Mouse (Mus musculus): Measurements from ENCODE around the gene Lyst. TPM values are rescaled to one million over a fixed set of nuclear protein-coding genes. Genes with fewer than 3 reads are reported as not detected.
"Not testable (repeated sequence)": the region's sequence is repeated elsewhere in the genome, so short reads cannot be mapped to it uniquely, and the experiment has no call there.

Gene Lyst
- polyA plus RNA-seq, 1 experiment from 2014 or later, result 6.3 TPM

DNA sequence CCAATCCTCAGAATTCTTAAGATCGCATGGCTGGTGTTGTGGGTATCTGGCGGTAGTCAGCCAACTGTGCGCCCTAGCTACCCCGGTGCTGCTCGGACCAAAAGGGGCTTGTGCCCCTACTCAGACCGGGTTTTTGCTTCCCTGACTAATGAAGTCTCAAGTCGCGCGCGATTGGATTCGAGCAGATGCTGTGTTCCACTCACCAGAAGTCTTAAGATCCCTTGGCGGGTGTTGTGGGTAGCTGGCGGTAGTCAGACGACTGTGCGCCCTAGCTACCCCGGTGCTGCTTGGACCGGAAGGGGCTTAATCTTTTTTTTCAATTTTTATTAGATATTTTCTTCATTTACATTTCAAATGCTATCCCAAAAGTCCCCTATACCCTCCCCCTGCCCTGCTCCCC lies 131.2 kb downstream of the Lyst start:
- 94% methylated on average over 17 of the region's 17 CpGs for WGBS
- not testable (repeated sequence) for H3K27me3 ChIP-seq (ENCODE audit: control insufficient read depth, insufficient read depth, low read length); DNase-seq (ENCODE audit: low spot score); H3K4me1 ChIP-seq (replicated peaks; ENCODE audit: control insufficient read depth, insufficient read depth, low read length); H3K9me3 ChIP-seq (ENCODE audit: control insufficient read depth, low read length); ATAC-seq (ENCODE audit: low FRiP score); H3K9ac ChIP-seq; H3K27ac ChIP-seq; H3K4me3 ChIP-seq (replicated peaks; ENCODE audit: low read length); H3K36me3 ChIP-seq (replicated peaks; ENCODE audit: control insufficient read depth, insufficient read depth); H3K4me2 ChIP-seq (replicated peaks)

DNA sequence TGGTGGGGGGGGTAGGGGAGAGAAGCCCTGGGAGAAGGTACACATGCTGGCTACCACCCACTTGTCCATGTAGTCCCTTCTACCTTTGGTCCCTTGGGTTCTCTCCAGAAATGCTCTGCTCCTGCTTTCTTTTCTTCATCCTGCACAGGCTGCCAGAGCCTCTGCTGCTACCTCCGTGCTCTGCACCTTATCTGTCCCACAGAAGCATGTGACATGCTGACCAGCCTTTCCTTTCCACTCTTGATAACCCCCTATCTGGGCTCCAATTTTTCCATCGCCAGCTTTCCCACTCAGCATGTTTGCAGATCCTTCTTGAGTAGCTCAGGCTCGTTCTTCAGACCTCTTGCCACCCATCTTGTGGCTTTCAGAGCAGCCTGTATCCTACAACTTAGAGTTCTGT lies 133.1 kb downstream of the Lyst start:
- Histone ChIP-seq H3K4me1 (replicated peaks; ENCODE audit: control insufficient read depth, insufficient read depth, low read length) (no peaks in the 10 kb centered on the region), H3K27ac (no peak overlapping the region), H3K9me3 (ENCODE audit: control insufficient read depth, low read length) (no peaks in the 10 kb centered on the region), H3K4me3 (replicated peaks; ENCODE audit: low read length) (no peak overlapping the region), H3K27me3 (ENCODE audit: control insufficient read depth, insufficient read depth, low read length) (no peaks in the 10 kb centered on the region), H3K4me2 (replicated peaks) (no peak overlapping the region), H3K9ac (no peak overlapping the region), H3K36me3 (replicated peaks; ENCODE audit: control insufficient read depth, insufficient read depth) (peaks cover 7% of the 10 kb centered on the region; the same call in 1 of the 2 replicates)
- ATAC-seq (ENCODE audit: low FRiP score) (no peak), DNase-seq (ENCODE audit: low spot score) (peak; percentile 11)
- WGBS, result 82% methylated on average over 3 of the region's 3 CpGs

- no peak overlapping the region for H3K27ac ChIP-seq
- no peak overlapping the region for H3K9ac ChIP-seq
- no peak overlapping the region for H3K4me3 ChIP-seq (replicated peaks; ENCODE audit: low read length)
- DNase-seq (ENCODE audit: low spot score), result peak; percentile 10
- H3K27me3 ChIP-seq (ENCODE audit: control insufficient read depth, insufficient read depth, low read length), result no peaks in the 10 kb centered on the region
- no peak for ATAC-seq (ENCODE audit: low FRiP score)
- H3K4me2 ChIP-seq (replicated peaks), result no peak overlapping the region
- H3K4me1 ChIP-seq (replicated peaks; ENCODE audit: control insufficient read depth, insufficient read depth, low read length), result no peaks in the 10 kb centered on the region
- H3K9me3 ChIP-seq (ENCODE audit: control insufficient read depth, low read length), result no peaks in the 10 kb centered on the region
- peaks cover 7% of the 10 kb centered on the region; the same call in 1 of the 2 replicates for H3K36me3 ChIP-seq (replicated peaks; ENCODE audit: control insufficient read depth, insufficient read depth)
Observed at GRCm38 (mm10) chr13:13723786-13724185, 133.6 kb downstream of the Lyst start.

DNA sequence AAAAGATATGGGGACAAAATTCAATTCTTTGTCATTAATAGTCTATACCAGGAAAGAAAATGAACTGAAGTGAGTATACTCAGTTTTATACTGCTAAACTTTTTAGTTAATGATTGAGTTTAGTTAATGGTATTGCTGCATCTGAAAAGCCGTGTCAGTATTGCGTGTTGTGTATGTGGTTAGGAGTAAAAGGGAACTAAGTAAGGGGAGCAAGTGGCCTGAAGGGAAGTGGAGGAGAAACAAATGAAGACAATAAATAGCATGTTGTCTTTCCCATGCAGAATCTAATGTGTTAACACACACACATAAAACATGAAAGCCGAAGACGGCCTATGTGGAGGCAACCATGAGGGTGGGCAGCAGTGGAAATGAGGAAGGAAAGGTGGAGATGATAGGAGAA lies 149.0 kb downstream of the Lyst start:
- Histone ChIP-seq H3K27me3 (ENCODE audit: control insufficient read depth, insufficient read depth, low read length) (no peaks in the 10 kb centered on the region), H3K27ac (no peak overlapping the region), H3K36me3 (replicated peaks; ENCODE audit: control insufficient read depth, insufficient read depth) (peaks cover 25% of the 10 kb centered on the region), H3K4me3 (replicated peaks; ENCODE audit: low read length) (no peak overlapping the region), H3K4me1 (replicated peaks; ENCODE audit: control insufficient read depth, insufficient read depth, low read length) (no peaks in the 10 kb centered on the region), H3K4me2 (replicated peaks) (no peak overlapping the region), H3K9me3 (ENCODE audit: control insufficient read depth, low read length) (no peaks in the 10 kb centered on the region), H3K9ac (no peak overlapping the region)
- ATAC-seq (ENCODE audit: low FRiP score), result no peak
- WGBS, result 95% methylated on average over 4 of the region's 4 CpGs
- no peak for DNase-seq (ENCODE audit: low spot score)

DNA sequence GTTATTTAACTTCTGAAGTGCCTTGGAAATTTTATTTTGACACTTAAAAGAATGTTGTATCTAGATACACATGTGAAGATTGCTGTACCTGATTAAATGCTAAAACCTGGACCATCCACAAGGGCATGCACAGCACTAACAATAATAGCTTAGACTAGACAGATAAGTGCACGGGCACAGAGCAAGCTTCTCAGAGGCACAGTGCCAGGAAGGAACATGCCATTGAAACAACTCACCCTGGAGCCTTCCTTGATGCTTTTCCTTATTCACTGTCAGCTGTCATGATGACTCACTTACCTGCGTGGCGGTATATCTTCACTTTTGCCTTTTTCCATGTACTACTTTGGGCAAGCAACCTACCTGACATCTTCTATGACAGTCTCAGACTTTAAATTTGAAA lies 155.7 kb downstream of the Lyst start:
- no peak for ATAC-seq (ENCODE audit: low FRiP score)
- DNase-seq (ENCODE audit: low spot score), result no peak
- H3K27ac ChIP-seq, result no peak overlapping the region
- no peak overlapping the region for H3K4me3 ChIP-seq (replicated peaks; ENCODE audit: low read length)
- H3K9ac ChIP-seq, result no peak overlapping the region
- no peaks in the 10 kb centered on the region for H3K27me3 ChIP-seq (ENCODE audit: control insufficient read depth, insufficient read depth, low read length)
- 92% methylated on average over 3 of the region's 3 CpGs for WGBS
- no peak overlapping the region for H3K4me2 ChIP-seq (replicated peaks)
- H3K9me3 ChIP-seq (ENCODE audit: control insufficient read depth, low read length), result no peaks in the 10 kb centered on the region
- H3K36me3 ChIP-seq (replicated peaks; ENCODE audit: control insufficient read depth, insufficient read depth), result peaks cover 41% of the 10 kb centered on the region
- no peaks in the 10 kb centered on the region for H3K4me1 ChIP-seq (replicated peaks; ENCODE audit: control insufficient read depth, insufficient read depth, low read length)

DNA sequence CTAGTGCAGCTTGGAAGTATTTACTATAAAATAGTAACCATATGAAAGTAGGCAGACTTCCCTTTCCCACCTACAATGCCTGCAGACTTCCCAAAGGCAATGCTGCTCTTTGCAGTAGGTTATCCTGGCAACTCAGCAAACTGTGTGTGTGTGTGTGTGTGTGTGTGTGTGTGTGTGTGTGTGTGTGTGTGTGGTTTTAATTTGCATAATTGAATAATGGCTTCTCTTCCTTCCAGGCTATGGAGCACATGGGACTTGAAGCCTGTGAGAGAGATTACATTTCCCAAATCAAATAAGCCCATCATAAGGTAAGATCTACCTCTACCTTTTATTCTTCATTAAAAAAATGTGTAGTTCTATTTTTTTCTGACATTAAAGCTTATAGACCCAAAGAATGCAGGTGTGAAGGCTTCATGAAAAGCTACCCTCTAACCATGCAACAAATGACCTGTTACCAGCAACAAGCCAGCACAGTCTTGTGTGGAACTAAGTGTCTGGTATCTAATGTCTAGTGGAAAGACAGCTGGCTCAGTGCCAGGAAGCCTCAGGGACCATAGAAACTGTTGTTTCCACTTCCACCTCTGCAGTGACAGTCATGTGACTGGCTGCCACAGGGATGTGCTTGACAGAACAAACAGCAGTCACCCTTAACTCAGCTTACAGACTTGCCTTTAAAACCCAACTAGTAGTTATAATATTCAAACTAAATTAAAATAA lies 185.7 kb downstream of the Lyst start:
- H3K4me3 ChIP-seq (replicated peaks; ENCODE audit: low read length), result no peak overlapping the region
- no peak overlapping the region for H3K4me2 ChIP-seq (replicated peaks)
- H3K27ac ChIP-seq, result no peak overlapping the region
- H3K27me3 ChIP-seq (ENCODE audit: control insufficient read depth, insufficient read depth, low read length), result no peaks in the 10 kb centered on the region
- peaks cover 3% of the 10 kb centered on the region; the same call in 1 of the 2 replicates for H3K4me1 ChIP-seq (replicated peaks; ENCODE audit: control insufficient read depth, insufficient read depth, low read length)
- peak; percentile 82 for ATAC-seq (ENCODE audit: low FRiP score)
- no peak overlapping the region for H3K9ac ChIP-seq
- H3K36me3 ChIP-seq (replicated peaks; ENCODE audit: control insufficient read depth, insufficient read depth), result peaks cover 13% of the 10 kb centered on the region
- DNase-seq (ENCODE audit: low spot score), result peak; percentile 64
- H3K9me3 ChIP-seq (ENCODE audit: control insufficient read depth, low read length), result no peaks in the 10 kb centered on the region

- no peaks in the 10 kb centered on the region for H3K9me3 ChIP-seq (ENCODE audit: control insufficient read depth, low read length)
- H3K27ac ChIP-seq, result no peak overlapping the region
- no peak overlapping the region for H3K9ac ChIP-seq
- H3K36me3 ChIP-seq (replicated peaks; ENCODE audit: control insufficient read depth, insufficient read depth), result peaks cover 13% of the 10 kb centered on the region
- ATAC-seq (ENCODE audit: low FRiP score) (no peak), DNase-seq (ENCODE audit: low spot score) (no peak)
- no peak overlapping the region for H3K4me3 ChIP-seq (replicated peaks; ENCODE audit: low read length)
- 90% methylated on average over 11 of the region's 11 CpGs for WGBS
- H3K27me3 ChIP-seq (ENCODE audit: control insufficient read depth, insufficient read depth, low read length), result peaks cover under 1% of the 10 kb centered on the region; the same call in 1 of the 2 replicates
- H3K4me1 ChIP-seq (replicated peaks; ENCODE audit: control insufficient read depth, insufficient read depth, low read length), result peaks cover 3% of the 10 kb centered on the region; the same call in 1 of the 2 replicates
- no peak overlapping the region for H3K4me2 ChIP-seq (replicated peaks)
Observed at GRCm38 (mm10) chr13:13777052-13777451, 186.9 kb downstream of the Lyst start.

GRCm38 (mm10) chr13:13777696-13778095 lies 187.5 kb downstream of the Lyst start:
- H3K36me3 ChIP-seq (replicated peaks; ENCODE audit: control insufficient read depth, insufficient read depth), result peaks cover 13% of the 10 kb centered on the region
- H3K4me2 ChIP-seq (replicated peaks), result no peak overlapping the region
- no peak overlapping the region for H3K27ac ChIP-seq
- peaks cover 3% of the 10 kb centered on the region; the same call in 1 of the 2 replicates for H3K4me1 ChIP-seq (replicated peaks; ENCODE audit: control insufficient read depth, insufficient read depth, low read length)
- DNase-seq (ENCODE audit: low spot score) (no peak), ATAC-seq (ENCODE audit: low FRiP score) (no peak)
- 82% methylated on average over 8 of the region's 8 CpGs for WGBS
- no peak overlapping the region for H3K4me3 ChIP-seq (replicated peaks; ENCODE audit: low read length)
- no peaks in the 10 kb centered on the region for H3K9me3 ChIP-seq (ENCODE audit: control insufficient read depth, low read length)
- peaks cover 5% of the 10 kb centered on the region; the same call in 1 of the 2 replicates for H3K27me3 ChIP-seq (ENCODE audit: control insufficient read depth, insufficient read depth, low read length)
- H3K9ac ChIP-seq, result no peak overlapping the region

DNA sequence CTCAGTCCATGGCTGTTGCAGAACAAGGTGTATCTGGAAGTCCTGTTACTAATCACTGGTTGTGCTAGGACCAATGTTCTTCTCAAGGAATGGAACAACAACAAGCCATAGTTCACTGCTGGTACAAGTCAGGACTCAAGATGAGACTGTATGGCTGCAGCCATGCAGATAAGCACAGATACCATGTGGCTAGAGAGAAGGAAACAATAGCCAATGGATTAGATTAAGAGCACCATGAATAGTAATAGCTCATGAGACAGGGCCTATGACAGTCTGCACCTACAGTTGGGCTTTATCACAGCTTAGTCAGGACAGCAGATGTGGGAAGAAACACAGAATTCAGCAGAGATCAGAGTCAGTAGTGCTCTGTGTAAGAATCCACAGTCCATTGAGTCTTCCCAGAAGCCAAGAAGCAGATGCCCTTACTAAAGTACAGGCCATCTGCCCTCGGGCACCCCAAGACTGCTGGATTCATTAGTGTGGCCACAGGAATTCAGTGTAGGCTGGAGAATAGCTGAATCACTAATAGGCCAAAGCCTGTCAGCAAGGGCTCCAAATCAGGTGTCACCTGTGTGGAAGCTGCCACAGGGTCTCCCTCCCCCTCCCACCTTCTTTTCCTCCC lies 188.8 kb downstream of the Lyst start:
- 85% methylated on average over 1 of the region's 1 CpGs for WGBS
- no peak overlapping the region for H3K4me3 ChIP-seq (replicated peaks; ENCODE audit: low read length)
- H3K27me3 ChIP-seq (ENCODE audit: control insufficient read depth, insufficient read depth, low read length), result peaks cover 10% of the 10 kb centered on the region; the same call in 1 of the 2 replicates
- ATAC-seq (ENCODE audit: low FRiP score) (no peak), DNase-seq (ENCODE audit: low spot score) (no peak)
- H3K4me2 ChIP-seq (replicated peaks), result no peak overlapping the region
- peaks cover 13% of the 10 kb centered on the region for H3K36me3 ChIP-seq (replicated peaks; ENCODE audit: control insufficient read depth, insufficient read depth)
- no peak overlapping the region for H3K27ac ChIP-seq
- no peak overlapping the region for H3K9ac ChIP-seq
- peaks cover 10% of the 10 kb centered on the region for H3K4me1 ChIP-seq (replicated peaks; ENCODE audit: control insufficient read depth, insufficient read depth, low read length)
- H3K9me3 ChIP-seq (ENCODE audit: control insufficient read depth, low read length), result no peaks in the 10 kb centered on the region

All from hindbrain, embryonic 14.5 days (tissue).